Mouse (Mus musculus): Measurements from ENCODE around the gene Pappa2. TPM values are rescaled to one million over a fixed set of nuclear protein-coding genes. Genes with fewer than 3 reads are reported as not detected.

The Pappa2 gene
- polyA plus RNA-seq, 1 experiment = not detected

GRCm38 (mm10) chr1:158687726-158688125 is 292.6 kb downstream of the Pappa2 start:
- Histone ChIP-seq H3K4me1 (ENCODE audit: control insufficient read depth, insufficient read depth, low read length) (no peaks in the 10 kb centered on the region), H3K4me3 (ENCODE audit: insufficient read depth, low read length) (no peak overlapping the region), H3K27ac (ENCODE audit: insufficient read depth, low read depth, low read length) (no peak overlapping the region)
- TF ChIP-seq POLR2A (IDR thresholded peaks at IDR 0.05; ENCODE audit: borderline replicate concordance, low read depth, low read length) = no peak
- no peak for TF ChIP-seq CTCF (IDR thresholded peaks at IDR 0.05; ENCODE audit: low read depth, low read length)

- no peak overlapping the region for H3K4me3 ChIP-seq (ENCODE audit: insufficient read depth, low read length)
- peak; percentile 67 for TF ChIP-seq CTCF (IDR thresholded peaks at IDR 0.05; ENCODE audit: low read depth, low read length)
- no peak for TF ChIP-seq POLR2A (IDR thresholded peaks at IDR 0.05; ENCODE audit: borderline replicate concordance, low read depth, low read length)
- no peaks in the 10 kb centered on the region for H3K4me1 ChIP-seq (ENCODE audit: control insufficient read depth, insufficient read depth, low read length)
- no peak overlapping the region for H3K27ac ChIP-seq (ENCODE audit: insufficient read depth, low read depth, low read length)
Observed at GRCm38 (mm10) chr1:158669971-158670592, 310.2 kb downstream of the Pappa2 start.

GRCm38 (mm10) chr1:158666001-158666400 is 314.3 kb downstream of the Pappa2 start:
- Histone ChIP-seq H3K4me3 (ENCODE audit: insufficient read depth, low read length) (no peak overlapping the region), H3K27ac (ENCODE audit: insufficient read depth, low read depth, low read length) (no peak overlapping the region), H3K4me1 (ENCODE audit: control insufficient read depth, insufficient read depth, low read length) (no peaks in the 10 kb centered on the region)
- TF ChIP-seq POLR2A (IDR thresholded peaks at IDR 0.05; ENCODE audit: borderline replicate concordance, low read depth, low read length) (no peak), CTCF (IDR thresholded peaks at IDR 0.05; ENCODE audit: low read depth, low read length) (no peak)
